Mouse (Mus musculus): ENCODE results near the gene Adgre1. TPM values are rescaled to one million over a fixed set of nuclear protein-coding genes. Genes with fewer than 3 reads are reported as not detected.

Gene Adgre1
- 20.8 TPM for polyA plus RNA-seq (2014; fragmentation: Illumina TruSeq; extraction: RNeasy Lipid Tissue Mini Kit (QIAGEN cat#74804))

DNA sequence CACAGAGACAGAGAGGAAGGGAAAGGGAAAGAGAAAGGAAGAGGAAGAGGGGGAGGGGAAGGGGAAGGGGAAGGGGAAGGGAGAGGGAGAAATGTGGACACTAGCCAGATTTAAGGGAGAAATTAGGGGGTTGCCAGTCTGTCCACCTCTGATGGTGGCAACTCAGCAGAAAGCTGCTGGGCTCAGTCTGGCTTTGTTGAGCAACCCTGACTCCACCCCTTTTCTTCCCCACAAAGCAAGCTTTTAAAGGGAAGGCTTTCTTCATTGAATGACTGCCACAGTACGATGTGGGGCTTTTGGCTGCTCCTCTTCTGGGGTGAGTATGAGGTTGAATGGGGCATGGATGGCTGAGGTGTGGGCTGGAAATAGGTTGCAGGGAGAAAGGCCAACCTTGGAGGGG, at the start of gene Adgre1:
TSS of gene Adgre1 (plus strand) at position 251 of the 400 bp plus-strand sequence.

Other genes with a start within 250 kb of the Adgre1 start
- gene Cd70, start 208.9 kb upstream of the Adgre1 start, polyA plus RNA-seq (2014; fragmentation: Illumina TruSeq; extraction: RNeasy Lipid Tissue Mini Kit (QIAGEN cat#74804)), result not detected
- gene Tnfsf14, start 164.5 kb upstream of the Adgre1 start, polyA plus RNA-seq (2014; fragmentation: Illumina TruSeq; extraction: RNeasy Lipid Tissue Mini Kit (QIAGEN cat#74804)), result not detected
- gene C3, start 130.6 kb upstream of the Adgre1 start, polyA plus RNA-seq (2014; fragmentation: Illumina TruSeq; extraction: RNeasy Lipid Tissue Mini Kit (QIAGEN cat#74804)), result 151 TPM
- 1.1 TPM for gene Gpr108, start 110.2 kb upstream of the Adgre1 start, polyA plus RNA-seq (2014; fragmentation: Illumina TruSeq; extraction: RNeasy Lipid Tissue Mini Kit (QIAGEN cat#74804))
- gene Trip10, start 109.2 kb upstream of the Adgre1 start, polyA plus RNA-seq (2014; fragmentation: Illumina TruSeq; extraction: RNeasy Lipid Tissue Mini Kit (QIAGEN cat#74804)), result 1.5 TPM
- 0.26 TPM for gene Vav1, start 79.6 kb upstream of the Adgre1 start, polyA plus RNA-seq (2014; fragmentation: Illumina TruSeq; extraction: RNeasy Lipid Tissue Mini Kit (QIAGEN cat#74804))
- not detected for gene Vmn2r120, start 186.8 kb downstream of the Adgre1 start, polyA plus RNA-seq (2014; fragmentation: Illumina TruSeq; extraction: RNeasy Lipid Tissue Mini Kit (QIAGEN cat#74804))

Measured in ovary, adult 10 weeks (tissue).